Mouse (Mus musculus) lung, embryonic 16.5 days (tissue): Measurements from ENCODE around the gene 2010111I01Rik. TPM values are rescaled to one million over a fixed set of nuclear protein-coding genes. Genes with fewer than 3 reads are reported as not detected.
"Not testable (repeated sequence)": the region's sequence is repeated elsewhere in the genome, so short reads cannot be mapped to it uniquely, and the experiment has no call there.

Experiments used
- ATAC-seq: fragments of 200-750 bp; cut with Nextera tagmentation; 2 replicates; pipeline ENCODE4 v1.8.0; 2017; ENCODE audit warnings: low read depth, mild to moderate bottlenecking, moderate library complexity
- H3K27ac ChIP-seq: fragments of 300-500 bp; sonication (generic); 2 replicates; pipeline ENCODE4 v1.5.1; 2014; ENCODE audit warnings: mild to moderate bottlenecking, control low read depth, low read length
- H3K27me3 ChIP-seq: fragments of 300-500 bp; sonication (generic); 2 replicates; pipeline ENCODE4 v1.6.1; 2014; ENCODE audit warnings: low read depth, low read length, mixed read lengths; ENCODE audit not compliant: control insufficient read depth, insufficient read depth
- H3K36me3 ChIP-seq: fragments of 300-500 bp; sonication (generic); 2 replicates; pipeline ENCODE4 v1.6.1; 2014; ENCODE audit warnings: low read length; ENCODE audit not compliant: control insufficient read depth, insufficient read depth
- H3K4me1 ChIP-seq: fragments of 300-500 bp; sonication (generic); replicated peaks from 2 replicates; pipeline ENCODE4 v1.6.1; 2014; ENCODE audit warnings: low read length, mixed read lengths; ENCODE audit not compliant: control insufficient read depth, insufficient read depth
- H3K4me2 ChIP-seq: fragments of 300-500 bp; sonication (generic); 2 replicates; pipeline ENCODE4 v1.6.1; 2014; ENCODE audit warnings: low read depth, low read length, control low read depth
- H3K4me3 ChIP-seq: fragments of 300-500 bp; sonication (generic); 2 replicates; pipeline ENCODE4 v1.5.1; 2014; ENCODE audit warnings: mild to moderate bottlenecking, low read length, control low read depth
- H3K9ac ChIP-seq: fragments of 300-500 bp; sonication (generic); 2 replicates; pipeline ENCODE4 v1.6.1; 2014; ENCODE audit warnings: low read length, control low read depth
- H3K9me3 ChIP-seq: fragments of 300-500 bp; sonication (generic); 2 replicates; pipeline ENCODE4 v1.6.1; 2016; ENCODE audit warnings: low read length; ENCODE audit not compliant: control insufficient read depth
- WGBS: fragments of 180-500 bp; shearing (Covaris S2); extraction: QIAGEN DNeasy Blood & Tissue Kit; methylation state at CpG from one replicate; pipeline ENCODE4 v1.1.7; 2014; 5-methylcytosine and 5-hydroxymethylcytosine counted together
- polyA plus RNA-seq: library from polyadenylated mRNA; unstranded; fragments of >200 nt; fragmentation: Nextera tagmentation; extraction: Ambion mirVana; gene quantifications from 2 replicates; pipeline ENCODE4 v1.2.1, GENCODE M21; 2015

Gene 2010111I01Rik
- polyA plus RNA-seq, 1 experiment from 2014 or later, result 129 TPM

DNA sequence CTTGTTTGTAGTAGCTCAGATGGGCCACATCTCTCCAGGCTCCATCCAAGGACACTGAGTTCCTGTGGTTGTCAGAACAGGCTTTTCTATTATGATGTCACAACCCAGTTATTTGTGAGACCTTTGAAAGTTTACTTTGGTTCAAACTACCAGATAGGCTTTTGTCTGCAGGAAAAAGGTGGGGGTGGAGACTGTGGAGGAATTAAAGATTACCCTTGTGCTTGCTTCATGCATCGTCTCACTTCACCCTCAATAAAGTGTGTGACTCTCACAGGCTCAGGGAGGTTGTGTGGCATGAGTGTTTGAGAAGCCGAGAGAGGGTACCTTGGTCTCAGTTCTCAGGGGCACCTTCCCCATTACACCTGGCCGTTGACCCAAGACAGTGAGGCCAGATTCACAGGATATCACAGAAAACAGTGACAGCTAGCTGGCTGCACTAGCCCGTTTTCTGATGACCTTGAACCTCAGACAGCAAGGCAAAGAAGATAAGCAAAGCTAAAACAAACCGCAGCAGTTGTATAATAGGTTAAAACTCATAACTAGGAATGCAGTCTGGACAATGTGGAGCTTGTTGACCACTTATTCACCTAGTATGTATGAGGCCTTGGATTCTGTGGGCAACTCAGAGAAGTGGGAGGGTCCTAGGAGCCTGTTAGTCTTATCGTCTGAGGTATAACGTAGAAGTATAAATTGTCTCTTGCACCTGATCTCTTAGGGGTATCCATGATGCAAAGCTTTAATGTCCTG lies 266.4 kb downstream of the 2010111I01Rik start:
- Histone ChIP-seq H3K4me1 (peaks cover 15% of the 10 kb centered on the region), H3K36me3 (no peaks in the 10 kb centered on the region), H3K4me3 (no peak overlapping the region), H3K9me3 (no peaks in the 10 kb centered on the region), H3K4me2 (no peak overlapping the region), H3K9ac (peak overlapping the region; percentile 26; the same call in 1 of the 2 replicates), H3K27me3 (no peaks in the 10 kb centered on the region), H3K27ac (peak overlapping the region; percentile 28)
- 39% methylated on average over 7 of the region's 7 CpGs for WGBS
- ATAC-seq, result peak; percentile 32; the same call in 1 of the 2 replicates

DNA sequence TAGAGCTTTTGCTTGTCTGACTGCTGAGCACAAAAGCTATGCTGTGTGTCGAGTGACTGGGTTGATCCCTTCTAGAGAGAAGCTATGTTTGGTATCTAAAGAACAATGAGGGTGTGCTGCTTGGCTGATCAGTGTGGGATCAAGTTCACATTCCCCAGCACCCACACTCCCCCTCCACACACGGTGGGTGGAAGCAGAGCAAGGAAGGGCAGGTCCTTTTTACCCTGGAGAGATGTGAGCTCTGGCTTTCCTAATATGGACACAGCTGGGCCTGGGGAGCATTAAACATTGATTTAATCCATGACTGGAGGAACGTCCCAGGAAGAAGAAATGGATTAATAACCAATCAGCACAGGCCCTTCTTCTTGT lies 267.0 kb downstream of the 2010111I01Rik start:
- peaks cover 18% of the 10 kb centered on the region for H3K4me1 ChIP-seq
- peak overlapping the region; percentile 25; the same call in 1 of the 2 replicates for H3K27ac ChIP-seq
- H3K36me3 ChIP-seq, result no peaks in the 10 kb centered on the region
- H3K9ac ChIP-seq, result no peak overlapping the region
- ATAC-seq, result peak; percentile 42; the same call in 1 of the 2 replicates
- 25% methylated on average over 3 of the region's 3 CpGs for WGBS
- no peak overlapping the region for H3K4me3 ChIP-seq
- no peaks in the 10 kb centered on the region for H3K27me3 ChIP-seq
- no peak overlapping the region for H3K4me2 ChIP-seq
- no peaks in the 10 kb centered on the region for H3K9me3 ChIP-seq

DNA sequence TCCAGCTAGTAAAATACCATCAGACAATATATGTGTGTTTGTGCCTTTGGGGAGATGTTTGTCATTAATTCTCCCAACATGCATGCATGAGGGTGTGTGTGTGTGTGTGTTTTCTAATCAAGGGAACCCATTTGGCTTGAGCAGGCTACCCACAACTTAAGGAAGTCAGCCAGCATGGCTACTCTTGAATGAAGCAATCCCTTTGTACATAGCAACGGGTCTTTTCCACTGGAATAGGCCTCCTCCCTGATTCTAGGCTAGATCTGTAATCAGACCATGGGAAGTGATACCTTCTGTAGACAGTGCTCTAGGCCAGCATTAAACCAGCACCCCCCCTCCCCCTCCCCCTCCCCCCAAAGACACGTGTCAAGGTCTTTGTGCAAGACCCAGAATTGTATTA lies 267.9 kb downstream of the 2010111I01Rik start:
- ATAC-seq, result no peak
- H3K36me3 ChIP-seq, result no peaks in the 10 kb centered on the region
- H3K27me3 ChIP-seq, result no peaks in the 10 kb centered on the region
- H3K4me1 ChIP-seq, result peaks cover 18% of the 10 kb centered on the region
- peak overlapping the region; percentile 22; the same call in 1 of the 2 replicates for H3K27ac ChIP-seq
- H3K9me3 ChIP-seq, result no peaks in the 10 kb centered on the region
- H3K4me2 ChIP-seq, result no peak overlapping the region
- H3K9ac ChIP-seq, result no peak overlapping the region
- WGBS, result 58% methylated on average over 2 of the region's 2 CpGs
- H3K4me3 ChIP-seq, result no peak overlapping the region

DNA sequence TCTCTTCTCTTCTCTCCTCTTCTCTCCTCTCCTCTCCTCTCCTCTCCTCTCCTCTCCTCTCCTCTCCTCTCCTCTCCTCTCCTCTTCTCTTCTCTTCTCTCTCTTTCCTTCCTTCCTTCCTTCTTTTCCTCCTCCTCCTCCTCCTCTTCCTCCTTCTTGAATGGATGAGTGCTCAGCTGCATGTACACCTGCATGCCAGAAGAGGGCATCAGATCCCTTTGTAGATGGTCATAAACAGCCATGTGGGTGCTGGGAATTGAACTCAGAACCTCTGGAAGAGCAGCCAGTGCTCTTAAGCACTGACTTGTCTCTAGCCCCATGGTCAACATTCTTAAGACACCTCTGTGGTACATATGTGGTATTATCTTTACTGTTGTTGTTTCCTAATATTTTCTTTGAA lies 269.8 kb downstream of the 2010111I01Rik start:
- not testable (repeated sequence) for H3K36me3 ChIP-seq, H3K27me3 ChIP-seq, H3K9me3 ChIP-seq, H3K4me3 ChIP-seq, H3K9ac ChIP-seq, ATAC-seq, H3K4me2 ChIP-seq, H3K27ac ChIP-seq
- H3K4me1 ChIP-seq, result peaks cover 25% of the 10 kb centered on the region

DNA sequence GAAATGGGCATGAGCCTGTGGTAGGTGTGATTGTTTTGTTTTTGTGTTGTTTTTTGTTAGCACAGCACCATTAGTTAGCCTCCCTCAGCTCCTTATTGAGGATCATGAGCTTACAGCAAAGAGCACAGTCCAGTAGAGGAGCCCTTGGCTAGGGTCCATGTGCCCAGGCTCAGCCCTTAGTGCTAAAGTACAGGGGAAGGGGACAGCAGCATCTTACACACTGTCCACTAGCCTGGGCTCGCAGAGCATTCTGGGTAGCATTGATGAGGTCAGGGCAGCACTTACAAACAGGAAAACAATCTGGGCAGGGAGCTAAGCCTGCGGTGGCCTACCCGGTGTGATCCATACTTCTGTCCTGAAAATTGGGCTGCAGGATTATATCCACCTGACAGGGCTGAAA lies 270.9 kb downstream of the 2010111I01Rik start:
- ATAC-seq, result no peak
- no peak overlapping the region for H3K4me2 ChIP-seq
- WGBS, result 73% methylated on average over 3 of the region's 3 CpGs
- H3K9me3 ChIP-seq, result no peaks in the 10 kb centered on the region
- no peaks in the 10 kb centered on the region for H3K27me3 ChIP-seq
- no peaks in the 10 kb centered on the region for H3K36me3 ChIP-seq
- H3K27ac ChIP-seq, result peak overlapping the region; percentile 86
- H3K9ac ChIP-seq, result no peak overlapping the region
- H3K4me1 ChIP-seq, result peaks cover 25% of the 10 kb centered on the region
- H3K4me3 ChIP-seq, result no peak overlapping the region

DNA sequence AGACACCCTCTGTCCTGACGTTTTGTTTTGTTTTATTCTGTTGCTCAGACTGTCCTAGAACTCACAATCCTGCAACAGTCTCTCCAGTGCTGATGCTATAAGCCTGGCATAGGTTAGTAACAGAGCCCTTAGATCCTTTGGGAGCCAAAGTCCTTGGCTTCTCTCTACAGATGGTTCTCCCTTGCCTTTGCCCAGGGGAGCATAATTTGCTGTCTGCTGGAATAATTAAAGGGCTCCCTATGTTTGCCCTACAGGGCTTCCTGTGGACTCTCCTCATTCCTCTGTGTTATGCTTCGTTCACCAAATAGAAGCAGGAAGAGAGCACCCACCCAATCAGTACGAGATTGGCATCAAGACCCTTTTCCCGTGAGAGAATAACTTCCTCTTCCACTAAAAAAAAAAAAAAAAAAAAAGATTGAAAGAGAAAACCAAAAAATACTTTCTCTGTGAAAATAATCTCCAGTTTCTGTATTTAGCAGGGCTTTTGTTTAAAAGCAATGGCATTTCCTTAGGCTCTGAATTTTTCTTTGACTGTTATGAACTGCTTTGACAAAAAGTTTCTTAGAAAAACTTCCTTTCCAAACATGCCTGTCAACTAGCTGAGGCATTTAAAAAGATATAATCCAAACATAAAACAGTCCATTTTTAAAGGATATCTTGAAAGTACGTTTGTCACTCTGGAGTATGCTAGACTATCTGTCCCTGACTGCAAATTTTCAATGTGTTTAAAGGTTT lies 271.6 kb downstream of the 2010111I01Rik start:
- H3K36me3 ChIP-seq, result no peaks in the 10 kb centered on the region
- ATAC-seq, result no peak
- no peak overlapping the region for H3K4me2 ChIP-seq
- H3K4me3 ChIP-seq, result no peak overlapping the region
- 17% methylated on average over 5 of the region's 5 CpGs for WGBS
- peak overlapping the region; percentile 47 for H3K9ac ChIP-seq
- peaks cover 23% of the 10 kb centered on the region for H3K4me1 ChIP-seq
- no peaks in the 10 kb centered on the region for H3K9me3 ChIP-seq
- H3K27me3 ChIP-seq, result no peaks in the 10 kb centered on the region
- H3K27ac ChIP-seq, result peak overlapping the region; percentile 86

DNA sequence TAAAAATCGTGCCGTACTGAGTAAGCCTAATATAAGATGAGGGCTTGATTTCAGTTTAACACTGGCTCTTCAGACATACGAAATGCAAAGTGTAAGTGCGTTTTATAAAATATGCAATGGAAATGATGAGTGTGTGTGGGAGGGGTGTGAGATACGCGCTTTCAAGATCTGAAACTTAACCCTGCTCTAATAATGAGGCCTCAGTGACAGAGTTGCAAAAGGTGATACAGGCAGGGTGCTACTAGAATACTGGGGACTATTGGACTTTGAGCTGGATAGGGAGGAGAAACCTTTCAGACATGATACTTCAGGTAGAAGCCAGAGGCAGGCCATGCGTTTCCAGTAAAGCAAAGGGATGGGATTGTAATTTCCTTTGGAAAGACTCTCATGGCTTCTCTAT lies 273.4 kb downstream of the 2010111I01Rik start:
- H3K27me3 ChIP-seq, result no peaks in the 10 kb centered on the region
- H3K4me2 ChIP-seq, result no peak overlapping the region
- H3K36me3 ChIP-seq, result no peaks in the 10 kb centered on the region
- no peaks in the 10 kb centered on the region for H3K9me3 ChIP-seq
- WGBS, result 80% methylated on average over 7 of the region's 7 CpGs
- no peak overlapping the region for H3K4me3 ChIP-seq
- peaks cover 30% of the 10 kb centered on the region for H3K4me1 ChIP-seq
- ATAC-seq, result no peak
- no peak overlapping the region for H3K9ac ChIP-seq
- no peak overlapping the region for H3K27ac ChIP-seq

DNA sequence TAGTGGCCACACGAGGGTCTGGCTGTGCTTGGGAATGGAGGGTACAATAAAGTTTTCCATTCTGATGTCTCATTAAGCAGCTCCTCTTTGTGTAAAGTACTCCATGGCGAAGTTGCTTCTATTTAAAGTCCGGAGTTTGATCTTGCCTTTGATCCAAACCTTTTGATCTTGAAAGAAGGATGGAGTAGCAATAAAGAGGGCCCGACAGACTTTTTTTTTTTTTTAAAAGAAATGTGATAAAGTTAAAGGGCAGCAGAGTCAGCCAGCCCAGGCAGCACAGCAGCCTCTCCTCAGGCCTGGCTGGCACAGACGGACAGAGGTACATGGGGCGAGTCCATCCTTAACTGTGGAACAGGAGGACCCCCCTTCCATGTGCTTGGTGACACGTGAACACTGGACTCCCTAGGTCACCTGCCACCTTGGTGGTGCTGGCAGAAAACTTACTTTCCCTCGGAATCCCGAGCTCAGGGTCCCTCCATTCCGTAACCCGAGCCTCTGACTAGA lies 274.7 kb downstream of the 2010111I01Rik start:
- Histone ChIP-seq H3K27me3 (no peaks in the 10 kb centered on the region), H3K27ac (peak overlapping the region; percentile 98), H3K4me3 (peak overlapping the region; percentile 92), H3K9me3 (no peaks in the 10 kb centered on the region), H3K4me1 (peaks cover 34% of the 10 kb centered on the region), H3K36me3 (no peaks in the 10 kb centered on the region), H3K4me2 (peak overlapping the region; percentile 80), H3K9ac (peak overlapping the region; percentile 99)
- peak; percentile 52 for ATAC-seq
- WGBS, result 6% methylated on average over 11 of the region's 11 CpGs

DNA sequence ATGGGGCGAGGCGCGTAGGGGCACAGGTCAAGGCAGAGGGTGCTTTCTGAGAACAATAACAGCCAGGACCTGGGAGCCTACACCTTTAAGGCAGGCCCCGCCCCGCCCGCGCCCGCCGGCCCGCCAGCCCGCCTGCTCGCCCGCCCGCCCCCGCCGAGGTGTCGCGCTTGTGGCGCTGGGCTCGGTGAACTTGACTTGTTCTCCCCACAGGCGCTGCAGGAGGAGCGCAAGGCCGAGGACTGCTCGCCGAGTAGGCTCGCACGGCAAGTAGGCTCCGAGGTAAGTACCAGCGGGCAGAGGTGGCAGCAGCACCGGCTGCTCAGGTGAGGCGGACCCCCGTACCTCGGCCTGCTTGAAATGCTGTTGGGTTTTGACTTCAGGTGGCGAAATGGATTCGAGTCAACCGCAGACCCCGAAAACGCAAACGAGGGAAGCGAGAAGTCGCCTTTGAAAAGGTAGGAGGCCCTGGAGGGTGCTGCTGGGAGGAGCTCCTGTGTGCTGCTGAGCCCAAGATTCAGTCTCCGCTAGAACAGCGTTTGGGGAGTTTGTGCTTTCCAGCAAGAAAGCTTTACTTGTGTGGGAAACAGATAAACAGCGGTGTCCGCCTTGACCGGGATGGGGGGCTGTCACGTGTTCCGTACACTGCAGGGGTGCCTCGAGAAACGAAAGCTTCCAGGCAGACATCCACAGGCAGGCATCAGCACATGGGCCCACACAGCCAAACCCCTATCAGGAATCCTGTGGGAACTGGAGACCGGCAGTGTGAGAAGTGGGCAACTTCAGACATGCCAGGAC lies 275.4 kb downstream of the 2010111I01Rik start:
- H3K9ac ChIP-seq, result peak overlapping the region; percentile 99
- peaks cover 40% of the 10 kb centered on the region for H3K4me1 ChIP-seq
- peak; percentile 80 for ATAC-seq
- peak overlapping the region; percentile 98 for H3K27ac ChIP-seq
- H3K27me3 ChIP-seq, result no peaks in the 10 kb centered on the region
- H3K4me3 ChIP-seq, result peak overlapping the region; percentile 92
- H3K4me2 ChIP-seq, result peak overlapping the region; percentile 80
- H3K36me3 ChIP-seq, result no peaks in the 10 kb centered on the region
- no peaks in the 10 kb centered on the region for H3K9me3 ChIP-seq
- WGBS, result under 1% methylated on average over 41 of the region's 51 CpGs
